Mouse (Mus musculus): ENCODE measurements at regions not wholly inside any gene's neighbourhood (a gene's known extent, or its start where the extent isn't known, plus 50 kb on each side); places are given as distances from the start of the nearest gene placed in this dataset.

- peak; percentile 13 for DNase-seq (ENCODE audit: low read depth, low spot score)
Measured at GRCm38 (mm10) chrX:145848937-145849783, 344.2 kb upstream of the Amot start.

GRCm38 (mm10) chrX:145833106-145833505 is 328.1 kb upstream of the Amot start:
- DNase-seq (ENCODE audit: low read depth, low spot score) = no peak

GRCm38 (mm10) chrX:145812995-145813394 is 308.0 kb upstream of the Amot start:
- no peak for DNase-seq (ENCODE audit: low read depth, low spot score)

Data from brain, adult 2 months (tissue).